Mouse (Mus musculus): ENCODE results near the gene Hs6st3.
"Not testable (repeated sequence)": the region's sequence is repeated elsewhere in the genome, so short reads cannot be mapped to it uniquely, and the experiment has no call there.

Hs6st3 gene

GRCm38 (mm10) chr14:119248001-119248607 lies 110.0 kb downstream of the Hs6st3 start:
- no peak for DNase-seq (ENCODE audit: low spot score in 2 of 2)

- no peak for DNase-seq (ENCODE audit: low spot score in 2 of 2)
Measured at GRCm38 (mm10) chr14:119250353-119250752, 112.2 kb downstream of the Hs6st3 start.

GRCm38 (mm10) chr14:119255396-119255795 lies 117.3 kb downstream of the Hs6st3 start:
- DNase-seq (ENCODE audit: low spot score in 2 of 2), result no peak

GRCm38 (mm10) chr14:119257072-119257471 lies 118.9 kb downstream of the Hs6st3 start:
- DNase-seq (ENCODE audit: low spot score in 2 of 2), result no peak

- no peak for DNase-seq (ENCODE audit: low spot score in 2 of 2)
Measured at GRCm38 (mm10) chr14:119260176-119260962, 122.2 kb downstream of the Hs6st3 start.

GRCm38 (mm10) chr14:119266334-119266733 lies 128.2 kb downstream of the Hs6st3 start:
- DNase-seq (ENCODE audit: low spot score in 2 of 2), result no peak

- DNase-seq (ENCODE audit: low spot score in 2 of 2), result no peak
Measured at GRCm38 (mm10) chr14:119273088-119273487, 134.9 kb downstream of the Hs6st3 start.

- not testable (repeated sequence) for DNase-seq (ENCODE audit: low spot score in 2 of 2)
Measured at GRCm38 (mm10) chr14:119278156-119278555, 140.0 kb downstream of the Hs6st3 start.

GRCm38 (mm10) chr14:119283951-119284350 lies 145.8 kb downstream of the Hs6st3 start:
- no peak for DNase-seq (ENCODE audit: low spot score in 2 of 2)

- no peak for DNase-seq (ENCODE audit: low spot score in 2 of 2)
Measured at GRCm38 (mm10) chr14:119289668-119290067, 151.5 kb downstream of the Hs6st3 start.

GRCm38 (mm10) chr14:119294071-119294470 lies 155.9 kb downstream of the Hs6st3 start:
- no peak for DNase-seq (ENCODE audit: low spot score in 2 of 2)

GRCm38 (mm10) chr14:119306461-119306860 lies 168.3 kb downstream of the Hs6st3 start:
- no peak for DNase-seq (ENCODE audit: low spot score in 2 of 2)

- DNase-seq (ENCODE audit: low spot score in 2 of 2), result no peak
Measured at GRCm38 (mm10) chr14:119318379-119318778, 180.2 kb downstream of the Hs6st3 start.

- DNase-seq (ENCODE audit: low spot score in 2 of 2), result no peak
Measured at GRCm38 (mm10) chr14:119347236-119347635, 209.1 kb downstream of the Hs6st3 start.

- no peak for DNase-seq (ENCODE audit: low spot score in 2 of 2)
Measured at GRCm38 (mm10) chr14:119361414-119361813, 223.3 kb downstream of the Hs6st3 start.

- DNase-seq (ENCODE audit: low spot score in 2 of 2), result no peak
Measured at GRCm38 (mm10) chr14:119367866-119368425, 229.8 kb downstream of the Hs6st3 start.

- DNase-seq (ENCODE audit: low spot score in 2 of 2), result no peak
Measured at GRCm38 (mm10) chr14:119369274-119369673, 231.1 kb downstream of the Hs6st3 start.

- DNase-seq (ENCODE audit: low spot score in 2 of 2), result no peak
Measured at GRCm38 (mm10) chr14:119370013-119370412, 231.9 kb downstream of the Hs6st3 start.

GRCm38 (mm10) chr14:119379303-119379702 lies 241.2 kb downstream of the Hs6st3 start:
- no peak for DNase-seq (ENCODE audit: low spot score in 2 of 2)

GRCm38 (mm10) chr14:119401618-119402017 lies 263.5 kb downstream of the Hs6st3 start:
- no peak for DNase-seq (ENCODE audit: low spot score in 2 of 2)

- DNase-seq (ENCODE audit: low spot score in 2 of 2), result no peak
Measured at GRCm38 (mm10) chr14:119409334-119410050, 271.4 kb downstream of the Hs6st3 start.

- DNase-seq (ENCODE audit: low spot score in 2 of 2), result no peak
Measured at GRCm38 (mm10) chr14:119422894-119423293, 284.8 kb downstream of the Hs6st3 start.
